Mouse (Mus musculus) embryonic facial prominence, embryonic 14.5 days (tissue): Measurements from ENCODE around the gene Coa4. TPM values are rescaled to one million over a fixed set of nuclear protein-coding genes. Genes with fewer than 3 reads are reported as not detected.

Experiments used
- ATAC-seq: fragments of 200-750 bp; cut with Nextera tagmentation; 2 replicates; pipeline ENCODE4 v1.8.0; 2017; ENCODE audit warnings: low read depth, moderate number of reproducible peaks, moderate TSS enrichment
- DNase-seq: peaks from one replicate; pipeline ENCODE4 v3.0.0-alpha.2; 2015; ENCODE audit warnings: low spot score
- H3K27ac ChIP-seq: fragments of 300-500 bp; sonication (generic); replicated peaks from 2 replicates; pipeline ENCODE4 v1.5.1; 2014; ENCODE audit warnings: low read depth, mild to moderate bottlenecking, low read length, moderate library complexity
- H3K27me3 ChIP-seq: fragments of 300-500 bp; sonication (generic); replicated peaks from 2 replicates; pipeline ENCODE4 v1.6.1; 2014; ENCODE audit warnings: low read length; ENCODE audit not compliant: control insufficient read depth, insufficient read depth
- H3K36me3 ChIP-seq: fragments of 300-500 bp; sonication (generic); 2 replicates; pipeline ENCODE4 v1.6.1; 2014; ENCODE audit warnings: low read length, mixed read lengths; ENCODE audit not compliant: control insufficient read depth, insufficient read depth
- H3K4me1 ChIP-seq: fragments of 300-500 bp; sonication (generic); 2 replicates; pipeline ENCODE4 v1.6.1; 2014; ENCODE audit warnings: antibody characterized with exemption, low read length; ENCODE audit not compliant: control insufficient read depth, insufficient read depth
- H3K4me2 ChIP-seq: fragments of 300-500 bp; sonication (generic); 2 replicates; pipeline ENCODE4 v1.6.1; 2014; ENCODE audit warnings: low read depth, mild to moderate bottlenecking, low read length, moderate library complexity, mixed read lengths
- H3K4me3 ChIP-seq: fragments of 300-500 bp; sonication (generic); 2 replicates; pipeline ENCODE4 v1.5.1; 2014; ENCODE audit warnings: low read depth, mild to moderate bottlenecking, low read length
- H3K9ac ChIP-seq: fragments of 300-500 bp; sonication (generic); 2 replicates; pipeline ENCODE4 v1.6.1; 2014; ENCODE audit warnings: low read depth, mild to moderate bottlenecking, low read length, moderate library complexity, mixed read lengths
- H3K9me3 ChIP-seq: fragments of 300-500 bp; sonication (generic); 2 replicates; pipeline ENCODE4 v1.6.1; 2016; ENCODE audit warnings: low read length; ENCODE audit not compliant: control insufficient read depth
- WGBS: fragments of 180-500 bp; shearing (Covaris S2); extraction: QIAGEN DNeasy Blood & Tissue Kit; methylation state at CpG from one replicate; pipeline ENCODE4 v1.1.7; 2014; 5-methylcytosine and 5-hydroxymethylcytosine counted together
- polyA plus RNA-seq: library from polyadenylated mRNA; unstranded; fragments of >200 nt; fragmentation: Nextera tagmentation; extraction: Ambion mirVana; gene quantifications from 2 replicates; pipeline ENCODE4 v1.2.1, GENCODE M21; 2014

The Coa4 gene
- polyA plus RNA-seq, result 17.6 and 22.1 TPM in 2 replicates

DNA sequence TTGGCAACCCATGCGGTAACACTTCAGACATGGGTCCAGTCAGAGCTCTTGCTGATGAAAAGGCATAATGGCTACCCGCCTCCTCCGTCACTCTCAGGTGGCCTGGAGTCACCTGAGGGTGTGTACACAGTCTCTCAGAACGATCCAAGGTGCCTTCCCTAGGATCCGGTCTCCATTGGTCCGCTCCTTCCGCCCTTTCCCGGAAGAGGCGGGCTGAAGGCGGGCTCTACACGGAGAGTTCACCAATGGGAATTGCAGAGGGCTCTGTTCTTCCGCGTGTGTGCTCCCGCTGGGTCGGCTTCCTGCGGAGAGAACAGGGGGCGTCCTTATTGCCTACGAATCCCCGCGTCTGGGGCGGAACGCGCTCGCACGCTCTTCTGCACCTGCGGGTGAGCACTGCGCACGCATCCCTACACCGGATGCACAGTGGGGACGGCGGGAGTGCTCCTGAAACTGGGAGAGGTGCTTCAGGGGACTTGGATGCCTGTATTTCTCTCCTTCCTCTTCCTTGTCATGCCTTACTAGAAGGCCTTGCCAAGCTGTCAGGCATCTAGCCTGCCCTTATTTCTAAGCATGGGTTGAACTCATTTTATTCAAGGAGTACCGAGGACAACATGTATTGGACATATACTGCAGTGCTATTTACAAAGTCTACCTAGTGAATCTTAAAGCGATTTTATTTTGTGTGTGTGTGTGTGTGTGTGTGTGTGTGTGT lies at the start of gene Coa4:
Gene Coa4, plus strand, starts transcription at position 268 of the 715 bp plus-strand sequence.
- peak; percentile 98 for DNase-seq
- Histone ChIP-seq H3K27me3 (no peaks in the 10 kb centered on the region), H3K27ac (peak within 1 kb of the TSS; percentile 71; the same call in 1 of the 2 replicates), H3K4me2 (peak within 1 kb of the TSS; percentile 64), H3K9me3 (no peaks in the 10 kb centered on the region), H3K4me1 (peaks cover 8% of the 10 kb centered on the region), H3K4me3 (peak within 1 kb of the TSS; percentile 73), H3K36me3 (peaks cover 19% of the 10 kb centered on the region), H3K9ac (peak within 1 kb of the TSS; percentile 80)
- peak; percentile 100 for ATAC-seq
- under 1% methylated on average over 24 of the region's 33 CpGs for WGBS

DNA sequence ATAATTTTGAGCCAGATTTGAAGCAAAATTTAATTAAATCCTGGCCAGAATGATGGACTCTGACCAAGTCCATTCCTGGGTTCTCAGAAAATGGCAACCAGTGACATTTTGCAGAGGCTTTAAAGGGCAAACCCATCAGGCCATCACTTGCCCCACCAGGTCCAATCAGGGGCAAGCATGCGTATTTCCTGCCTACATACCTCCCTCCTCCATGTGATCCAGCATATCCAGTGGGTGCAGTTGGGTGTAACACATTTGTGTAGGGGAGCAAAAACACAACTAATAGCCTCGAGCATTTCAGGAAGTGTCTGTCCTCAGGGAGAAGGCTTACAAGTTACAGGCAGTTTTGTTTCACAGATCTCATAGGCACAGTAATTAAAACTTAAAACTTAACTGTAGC lies 49.6 kb upstream of the Coa4 start:
- no peaks in the 10 kb centered on the region for H3K9me3 ChIP-seq
- no peak overlapping the region for H3K27ac ChIP-seq
- H3K4me3 ChIP-seq, result no peak overlapping the region
- no peak for ATAC-seq
- no peaks in the 10 kb centered on the region for H3K27me3 ChIP-seq
- WGBS, result 59% methylated on average over 2 of the region's 2 CpGs
- no peaks in the 10 kb centered on the region for H3K4me1 ChIP-seq
- no peak overlapping the region for H3K4me2 ChIP-seq
- no peak overlapping the region for H3K9ac ChIP-seq
- no peaks in the 10 kb centered on the region for H3K36me3 ChIP-seq
- DNase-seq, result no peak

DNA sequence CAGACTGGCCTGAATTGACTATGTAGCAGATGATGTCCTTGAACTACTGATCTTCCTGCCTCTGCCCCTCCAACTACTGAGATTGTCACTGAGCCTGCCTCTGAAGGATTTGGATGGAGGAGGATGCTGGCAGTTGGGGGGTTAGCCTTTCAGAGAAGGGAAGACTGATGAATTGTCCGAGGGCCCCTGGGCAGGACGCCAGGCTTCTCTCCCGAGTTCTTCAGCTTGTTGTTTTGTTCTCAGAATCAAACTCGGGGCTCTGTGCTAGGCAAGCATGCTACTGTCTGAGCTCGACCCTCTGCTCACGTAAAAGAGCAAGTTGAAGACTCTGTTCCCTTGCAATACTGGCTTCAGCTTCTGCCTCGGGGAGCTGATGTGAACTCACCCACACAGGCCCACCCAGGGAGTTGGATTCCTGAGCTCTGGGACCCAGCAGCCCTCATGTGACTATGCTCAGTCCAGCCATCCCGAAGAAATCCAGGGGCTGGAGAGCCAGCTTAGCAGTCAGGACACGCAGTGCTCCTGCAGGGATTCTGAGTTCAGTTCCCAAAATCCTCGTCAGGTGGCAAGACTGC lies 48.3 kb upstream of the Coa4 start:
- Histone ChIP-seq H3K27ac (no peak overlapping the region; the same call in 1 of the 2 replicates), H3K4me1 (peaks cover 6% of the 10 kb centered on the region; the same call in 1 of the 2 replicates), H3K9me3 (no peaks in the 10 kb centered on the region), H3K4me2 (no peak overlapping the region), H3K9ac (no peak overlapping the region), H3K4me3 (no peak overlapping the region), H3K36me3 (no peaks in the 10 kb centered on the region), H3K27me3 (no peaks in the 10 kb centered on the region)
- DNase-seq (peak; percentile 39), ATAC-seq (no peak)
- WGBS, result 31% methylated on average over 10 of the region's 10 CpGs

DNA sequence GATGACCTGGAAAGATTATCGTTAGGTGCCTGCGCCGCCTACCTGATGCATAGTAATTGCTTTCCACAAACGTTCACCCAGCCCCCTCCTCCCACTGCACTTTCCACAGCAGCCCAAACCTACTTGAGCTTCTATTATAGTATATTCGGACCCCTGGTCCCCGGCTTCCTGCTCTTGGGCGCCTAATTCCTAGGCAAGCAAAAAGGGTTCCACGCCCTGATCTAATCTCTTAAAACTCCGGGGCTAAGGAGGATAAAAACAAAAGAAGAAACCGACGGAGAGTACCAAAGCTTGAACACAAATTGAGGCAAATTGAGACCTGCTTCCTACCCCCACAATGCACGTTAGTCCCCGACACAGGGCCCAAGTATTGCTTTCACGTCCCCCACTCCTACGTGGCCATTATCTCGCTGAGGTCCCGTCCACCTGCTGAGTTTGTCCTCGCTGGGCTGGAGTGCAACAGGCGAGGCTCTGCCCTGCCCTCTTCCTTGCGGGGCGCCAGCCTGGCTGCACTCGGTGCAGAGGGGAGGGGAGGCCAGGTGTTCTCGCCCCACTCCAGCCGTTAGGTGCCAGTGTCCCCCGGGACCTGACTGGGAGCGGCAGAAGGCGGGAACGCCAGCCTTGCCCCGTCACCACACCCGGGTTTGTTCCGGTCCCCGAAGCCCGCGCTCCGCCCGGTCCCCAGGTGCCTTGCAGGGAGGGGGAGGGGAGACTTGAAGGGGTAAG lies 44.3 kb upstream of the Coa4 start:
- no peaks in the 10 kb centered on the region for H3K27me3 ChIP-seq
- peak; percentile 42 for ATAC-seq
- no peak for DNase-seq
- no peaks in the 10 kb centered on the region for H3K36me3 ChIP-seq
- 2% methylated on average over 24 of the region's 36 CpGs for WGBS
- peak overlapping the region; percentile 62 for H3K9ac ChIP-seq
- H3K4me3 ChIP-seq, result peak overlapping the region; percentile 47
- no peaks in the 10 kb centered on the region for H3K9me3 ChIP-seq
- H3K27ac ChIP-seq, result no peak overlapping the region
- peak overlapping the region; percentile 91 for H3K4me2 ChIP-seq
- peaks cover 32% of the 10 kb centered on the region for H3K4me1 ChIP-seq

DNA sequence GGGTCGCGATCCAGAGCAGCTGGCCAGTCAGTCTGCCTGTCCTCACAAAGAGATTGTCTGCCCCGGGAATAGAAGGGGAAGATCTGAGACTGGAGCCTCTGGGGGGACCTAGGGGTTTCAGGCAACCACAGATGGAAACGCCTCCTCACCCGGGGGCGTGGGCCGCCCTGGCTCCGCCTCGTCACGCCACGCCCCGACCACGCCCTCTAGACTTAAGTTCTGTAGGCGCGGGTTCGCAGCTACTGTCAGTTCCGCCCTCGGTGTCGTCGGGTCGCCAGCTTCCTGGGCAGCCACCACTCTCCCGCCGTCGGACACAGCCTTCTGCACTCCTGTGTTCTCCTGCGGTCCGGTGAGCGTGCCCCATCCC lies 43.8 kb upstream of the Coa4 start, which contains the start of gene Ucp2:
Gene Ucp2, plus strand, starts transcription at position 221 of the 367 bp plus-strand sequence.
- no peaks in the 10 kb centered on the region for H3K27me3 ChIP-seq
- no peaks in the 10 kb centered on the region for H3K9me3 ChIP-seq
- 3% methylated on average over 18 of the region's 27 CpGs for WGBS
- peak; percentile 93 for DNase-seq
- peak within 1 kb of the TSS; percentile 91 for H3K4me2 ChIP-seq
- H3K4me3 ChIP-seq, result peak within 1 kb of the TSS; percentile 47
- peak within 1 kb of the TSS; percentile 53 for H3K27ac ChIP-seq
- H3K36me3 ChIP-seq, result no peaks in the 10 kb centered on the region
- H3K4me1 ChIP-seq, result peaks cover 32% of the 10 kb centered on the region
- peak within 1 kb of the TSS; percentile 62 for H3K9ac ChIP-seq
- ATAC-seq, result peak; percentile 53

DNA sequence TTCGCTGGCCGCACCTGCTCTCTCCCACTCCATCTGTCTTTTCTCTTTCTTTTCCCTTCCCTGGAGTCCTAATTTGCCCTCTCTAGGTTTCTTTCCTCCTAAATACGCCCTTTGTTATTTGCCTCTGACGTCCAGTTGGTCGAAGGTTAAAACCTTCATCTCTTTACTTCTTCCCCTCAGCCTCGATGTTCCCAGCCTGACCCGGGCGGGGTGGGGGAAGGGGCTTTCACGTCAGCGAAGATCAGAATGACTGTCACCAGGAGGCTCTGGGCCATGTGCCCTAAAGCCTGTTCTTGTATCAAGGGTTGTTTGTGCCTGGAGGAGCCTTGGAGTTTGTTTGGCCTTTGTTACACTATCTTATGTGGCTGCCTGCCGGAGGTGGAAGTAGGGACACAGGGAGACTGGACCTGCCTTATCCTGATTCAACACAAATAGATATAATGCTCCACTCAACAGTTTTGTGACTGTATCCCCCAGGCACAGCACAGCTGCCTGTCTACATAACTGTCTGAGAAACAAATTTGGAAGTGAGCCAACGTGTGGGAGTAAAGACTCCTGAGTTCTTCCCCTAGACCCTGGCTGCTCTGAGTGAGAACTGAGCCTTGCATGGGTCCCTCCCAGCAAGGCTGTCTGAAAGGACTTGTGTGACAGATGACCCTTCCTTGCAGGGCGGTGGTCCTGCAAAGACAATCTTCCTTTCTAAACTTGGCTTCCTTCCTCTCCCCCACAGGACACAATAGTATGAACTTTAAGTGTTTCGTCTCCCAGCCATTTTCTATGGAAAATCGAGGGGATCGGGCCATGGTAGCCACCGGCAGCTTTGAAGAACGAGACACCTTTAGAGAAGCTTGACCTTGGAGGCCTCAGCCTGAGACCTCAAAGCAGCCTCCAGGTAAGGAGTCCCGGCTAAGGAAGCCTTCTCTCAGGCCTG lies 43.1 kb upstream of the Coa4 start:
- Histone ChIP-seq H3K4me3 (peak overlapping the region; percentile 47), H3K9ac (peak overlapping the region; percentile 62), H3K36me3 (peaks cover 4% of the 10 kb centered on the region; the same call in 1 of the 2 replicates), H3K9me3 (no peaks in the 10 kb centered on the region), H3K4me2 (peak overlapping the region; percentile 91), H3K4me1 (peaks cover 32% of the 10 kb centered on the region), H3K27me3 (no peaks in the 10 kb centered on the region), H3K27ac (peak overlapping the region; percentile 53)
- 32% methylated on average over 19 of the region's 19 CpGs for WGBS
- DNase-seq (peak; percentile 93), ATAC-seq (peak; percentile 34)

DNA sequence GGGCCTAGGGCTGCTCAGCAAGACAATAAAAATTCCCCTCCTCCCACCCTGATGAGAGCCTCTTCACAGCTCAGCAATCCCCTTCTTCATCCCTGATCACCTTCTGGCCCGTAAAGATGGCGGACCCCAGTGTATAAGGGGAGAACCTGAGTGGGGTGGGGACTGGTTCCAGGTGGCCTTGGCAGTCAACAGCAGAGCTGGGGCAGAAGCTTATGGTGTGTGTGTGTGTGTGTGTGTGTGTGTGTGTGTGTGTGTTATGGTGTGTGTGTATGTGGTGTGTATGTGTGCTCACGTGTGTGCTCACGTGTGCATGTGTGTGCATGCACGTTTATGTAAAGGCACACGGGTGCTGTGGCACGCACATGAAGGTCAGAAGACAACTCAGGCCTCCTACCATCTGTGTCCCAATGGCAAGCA lies 42.4 kb upstream of the Coa4 start:
- Histone ChIP-seq H3K4me1 (peaks cover 32% of the 10 kb centered on the region), H3K4me2 (peak overlapping the region; percentile 91), H3K27ac (peak overlapping the region; percentile 65; the same call in 1 of the 2 replicates), H3K27me3 (no peaks in the 10 kb centered on the region), H3K36me3 (peaks cover 11% of the 10 kb centered on the region; the same call in 1 of the 2 replicates), H3K9ac (no peak overlapping the region), H3K9me3 (no peaks in the 10 kb centered on the region), H3K4me3 (peak overlapping the region; percentile 47)
- WGBS, result 84% methylated on average over 7 of the region's 7 CpGs
- ATAC-seq, result no peak
- no peak for DNase-seq
